Mouse (Mus musculus): Measurements from ENCODE around the gene Olfr247. TPM values are rescaled to one million over a fixed set of nuclear protein-coding genes. Genes with fewer than 3 reads are reported as not detected.

Olfr247 gene
- polyA plus RNA-seq, 1 experiment from 2014 or later = not detected

Other genes starting within 250 kb of the Olfr247 start
- not detected in 2 replicates for gene Olfr805, start 246.8 kb downstream of the Olfr247 start, polyA plus RNA-seq (2014; fragmentation: Nextera tagmentation; extraction: Ambion mirVana)
- gene Olfr806, start 234.2 kb downstream of the Olfr247 start, polyA plus RNA-seq (2014; fragmentation: Nextera tagmentation; extraction: Ambion mirVana) = not detected in 2 replicates
- not detected in 2 replicates for gene Olfr807, start 218.3 kb downstream of the Olfr247 start, polyA plus RNA-seq (2014; fragmentation: Nextera tagmentation; extraction: Ambion mirVana)
- gene Olfr808, start 210.7 kb downstream of the Olfr247 start, polyA plus RNA-seq (2014; fragmentation: Nextera tagmentation; extraction: Ambion mirVana) = not detected in 2 replicates
- not detected in 2 replicates for gene Olfr809, start 201.5 kb downstream of the Olfr247 start, polyA plus RNA-seq (2014; fragmentation: Nextera tagmentation; extraction: Ambion mirVana)
- not detected in 2 replicates for gene Olfr810, start 181.2 kb downstream of the Olfr247 start, polyA plus RNA-seq (2014; fragmentation: Nextera tagmentation; extraction: Ambion mirVana)
- gene Olfr811, start 171.7 kb downstream of the Olfr247 start, polyA plus RNA-seq (2014; fragmentation: Nextera tagmentation; extraction: Ambion mirVana) = not detected in 2 replicates
- gene Olfr812, start 130.0 kb downstream of the Olfr247 start, polyA plus RNA-seq (2014; fragmentation: Nextera tagmentation; extraction: Ambion mirVana) = not detected in 2 replicates
- not detected in 2 replicates for gene Olfr813, start 120.8 kb downstream of the Olfr247 start, polyA plus RNA-seq (2014; fragmentation: Nextera tagmentation; extraction: Ambion mirVana)
- not detected in 2 replicates for gene Olfr814, start 96.3 kb downstream of the Olfr247 start, polyA plus RNA-seq (2014; fragmentation: Nextera tagmentation; extraction: Ambion mirVana)
- gene Olfr815, start 70.3 kb downstream of the Olfr247 start, polyA plus RNA-seq (2014; fragmentation: Nextera tagmentation; extraction: Ambion mirVana) = not detected in 2 replicates
- not detected in 2 replicates for gene Olfr816, start 60.5 kb downstream of the Olfr247 start, polyA plus RNA-seq (2014; fragmentation: Nextera tagmentation; extraction: Ambion mirVana)
- gene Olfr818, start 27.0 kb downstream of the Olfr247 start, polyA plus RNA-seq (2014; fragmentation: Nextera tagmentation; extraction: Ambion mirVana) = not detected in 2 replicates
- gene Olfr819, start 8.9 kb downstream of the Olfr247 start, polyA plus RNA-seq (2014; fragmentation: Nextera tagmentation; extraction: Ambion mirVana) = not detected in 2 replicates
- not detected in 2 replicates for gene Gm10310, start 8.9 kb upstream of the Olfr247 start, polyA plus RNA-seq (2014; fragmentation: Nextera tagmentation; extraction: Ambion mirVana)
- not detected in 2 replicates for gene Olfr820, start 36.5 kb upstream of the Olfr247 start, polyA plus RNA-seq (2014; fragmentation: Nextera tagmentation; extraction: Ambion mirVana)
- not detected in 2 replicates for gene Olfr821, start 54.2 kb upstream of the Olfr247 start, polyA plus RNA-seq (2014; fragmentation: Nextera tagmentation; extraction: Ambion mirVana)
- not detected in 2 replicates for gene Olfr822, start 95.1 kb upstream of the Olfr247 start, polyA plus RNA-seq (2014; fragmentation: Nextera tagmentation; extraction: Ambion mirVana)
- gene Olfr823, start 139.2 kb upstream of the Olfr247 start, polyA plus RNA-seq (2014; fragmentation: Nextera tagmentation; extraction: Ambion mirVana) = not detected in 2 replicates
- not detected in 2 replicates for gene Olfr824, start 153.9 kb upstream of the Olfr247 start, polyA plus RNA-seq (2014; fragmentation: Nextera tagmentation; extraction: Ambion mirVana)
- gene Olfr825, start 190.6 kb upstream of the Olfr247 start, polyA plus RNA-seq (2014; fragmentation: Nextera tagmentation; extraction: Ambion mirVana) = not detected in 2 replicates
- gene Olfr826, start 208.0 kb upstream of the Olfr247 start, polyA plus RNA-seq (2014; fragmentation: Nextera tagmentation; extraction: Ambion mirVana) = not detected in 2 replicates
- gene Olfr827, start 238.3 kb upstream of the Olfr247 start, polyA plus RNA-seq (2014; fragmentation: Nextera tagmentation; extraction: Ambion mirVana) = not detected in 2 replicates